Mouse (Mus musculus) kidney, adult 2 months (tissue): Measurements from ENCODE around the gene Ccin. TPM values are rescaled to one million over a fixed set of nuclear protein-coding genes. Genes with fewer than 3 reads are reported as not detected.

Experiments
- DNase-seq: peaks from one replicate; pipeline ENCODE4 v3.0.0; 2021
- H3K27ac ChIP-seq: fragments of 200-500 bp; 2 replicates; pipeline ENCODE4 v1.5.1; 2012; ENCODE audit warnings: low read depth, low read length, control low read depth, inconsistent platforms; ENCODE audit not compliant: insufficient read depth
- H3K27me3 ChIP-seq: fragments of 200-500 bp; replicated peaks from 2 replicates; pipeline ENCODE4 v1.6.1; 2012; ENCODE audit warnings: mild to moderate bottlenecking, moderate library complexity, low read length, inconsistent platforms; ENCODE audit not compliant: control insufficient read depth, insufficient read depth
- H3K36me3 ChIP-seq: fragments of 200-500 bp; 2 replicates; pipeline ENCODE4 v1.6.1; 2012; ENCODE audit warnings: mild to moderate bottlenecking, moderate library complexity, low read length, inconsistent platforms; ENCODE audit not compliant: control insufficient read depth, insufficient read depth
- H3K4me1 ChIP-seq: fragments of 200-500 bp; 2 replicates; pipeline ENCODE4 v1.6.1; 2011; ENCODE audit warnings: low read length; ENCODE audit not compliant: control insufficient read depth, insufficient read depth
- H3K4me3 ChIP-seq: fragments of 200-500 bp; 2 replicates; pipeline ENCODE4 v1.5.1; 2011; ENCODE audit warnings: mild to moderate bottlenecking, low read depth, low read length, control low read depth; ENCODE audit not compliant: insufficient read depth
- CTCF ChIP-seq: fragments of 200-500 bp; conservative IDR thresholded peaks from 2 replicates; pipeline ENCODE4 v1.5.1; 2011; ENCODE audit warnings: low read depth, mild to moderate bottlenecking, control low read depth, low read length, moderate library complexity, mixed read lengths; ENCODE audit not compliant: insufficient read depth, insufficient read length
- POLR2A ChIP-seq: fragments of 200-500 bp; IDR thresholded peaks from one replicate; pipeline ENCODE4 v1.6.1; 2011; ENCODE audit warnings: low read depth, low read length, control low read depth
- WGBS: fragments of 180-500 bp; shearing (Covaris S2); methylation state at CpG from one replicate; pipeline ENCODE4 v1.1.7; 2018; 5-methylcytosine and 5-hydroxymethylcytosine counted together
- polyA plus RNA-seq: library from polyadenylated mRNA; depleted of rRNA; stranded (reverse); fragments of >200 nt; gene quantifications from 2 replicates; pipeline ENCODE4 v1.2.3, GENCODE M21; 2012

The Ccin gene
- polyA plus RNA-seq, 1 experiment: 0.13 TPM

- 15% methylated on average over 11 of the region's 11 CpGs for WGBS
- no peak for DNase-seq
- Histone ChIP-seq H3K36me3 (no peaks in the 10 kb centered on the region), H3K4me1 (peaks cover 28% of the 10 kb centered on the region), H3K27ac (no peak overlapping the region), H3K4me3 (peak overlapping the region; percentile 89), H3K27me3 (no peaks in the 10 kb centered on the region)
- TF ChIP-seq POLR2A: no peak
- TF ChIP-seq CTCF: no peak
Measured at GRCm38 (mm10) chr4:44013391-44014070, 30.2 kb downstream of the Ccin start.

GRCm38 (mm10) chr4:44016071-44016470, 32.8 kb downstream of the Ccin start:
- H3K27ac ChIP-seq: no peak overlapping the region
- 51% methylated on average over 4 of the region's 4 CpGs for WGBS
- no peaks in the 10 kb centered on the region for H3K27me3 ChIP-seq
- H3K4me1 ChIP-seq: peaks cover 28% of the 10 kb centered on the region
- H3K36me3 ChIP-seq: peaks cover 2% of the 10 kb centered on the region; the same call in 1 of the 2 replicates
- H3K4me3 ChIP-seq: no peak overlapping the region
- TF ChIP-seq POLR2A (no peak), CTCF (no peak)
- DNase-seq: no peak

- WGBS: 52% methylated on average over 12 of the region's 12 CpGs
- TF ChIP-seq POLR2A (no peak), CTCF (no peak)
- no peak overlapping the region for H3K27ac ChIP-seq
- H3K4me1 ChIP-seq: peaks cover 27% of the 10 kb centered on the region
- no peak overlapping the region for H3K4me3 ChIP-seq
- no peaks in the 10 kb centered on the region for H3K27me3 ChIP-seq
- DNase-seq: peak; percentile 85
- H3K36me3 ChIP-seq: peaks cover 2% of the 10 kb centered on the region; the same call in 1 of the 2 replicates
Measured at GRCm38 (mm10) chr4:44016791-44017190, 33.5 kb downstream of the Ccin start.

GRCm38 (mm10) chr4:44022323-44022722, 39.0 kb downstream of the Ccin start:
- no peak for DNase-seq
- Histone ChIP-seq H3K36me3 (peaks cover 9% of the 10 kb centered on the region), H3K27me3 (no peaks in the 10 kb centered on the region), H3K27ac (no peak overlapping the region), H3K4me3 (no peak overlapping the region), H3K4me1 (no peaks in the 10 kb centered on the region; the same call in 1 of the 2 replicates)
- TF ChIP-seq CTCF (no peak), POLR2A (no peak)
- WGBS: 71% methylated on average over 4 of the region's 4 CpGs

GRCm38 (mm10) chr4:44022766-44023165, 39.5 kb downstream of the Ccin start:
- no peaks in the 10 kb centered on the region for H3K27me3 ChIP-seq
- H3K4me1 ChIP-seq: no peaks in the 10 kb centered on the region
- 87% methylated on average over 11 of the region's 11 CpGs for WGBS
- no peak overlapping the region for H3K27ac ChIP-seq
- TF ChIP-seq POLR2A: no peak
- no peak for TF ChIP-seq CTCF
- H3K36me3 ChIP-seq: peaks cover 9% of the 10 kb centered on the region
- H3K4me3 ChIP-seq: no peak overlapping the region
- DNase-seq: no peak

DNA sequence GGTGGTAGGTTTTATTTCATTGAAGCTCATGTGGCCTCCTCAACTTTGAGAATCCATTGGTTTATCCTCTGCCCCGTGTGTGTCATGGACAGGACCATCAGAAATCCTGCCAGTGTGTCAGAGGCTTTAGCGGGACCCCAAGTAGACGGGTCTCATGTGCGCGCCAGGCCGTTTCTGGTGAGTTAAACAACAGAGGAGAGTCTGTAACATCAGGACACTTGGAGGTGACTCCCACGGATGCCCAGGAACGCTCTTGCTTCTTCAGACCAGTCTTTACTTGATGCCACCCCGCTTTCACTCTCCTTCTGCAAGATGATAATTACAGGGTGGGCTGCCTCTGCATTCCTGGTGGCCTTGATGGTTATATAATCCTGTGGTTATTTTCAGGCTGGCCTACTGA, 40.4 kb downstream of the Ccin start:
- peaks cover 9% of the 10 kb centered on the region for H3K36me3 ChIP-seq
- TF ChIP-seq POLR2A: no peak
- TF ChIP-seq CTCF: no peak
- H3K4me3 ChIP-seq: no peak overlapping the region
- H3K4me1 ChIP-seq: no peaks in the 10 kb centered on the region
- no peak overlapping the region for H3K27ac ChIP-seq
- no peaks in the 10 kb centered on the region for H3K27me3 ChIP-seq
- no peak for DNase-seq
- WGBS: 82% methylated on average over 9 of the region's 9 CpGs

DNA sequence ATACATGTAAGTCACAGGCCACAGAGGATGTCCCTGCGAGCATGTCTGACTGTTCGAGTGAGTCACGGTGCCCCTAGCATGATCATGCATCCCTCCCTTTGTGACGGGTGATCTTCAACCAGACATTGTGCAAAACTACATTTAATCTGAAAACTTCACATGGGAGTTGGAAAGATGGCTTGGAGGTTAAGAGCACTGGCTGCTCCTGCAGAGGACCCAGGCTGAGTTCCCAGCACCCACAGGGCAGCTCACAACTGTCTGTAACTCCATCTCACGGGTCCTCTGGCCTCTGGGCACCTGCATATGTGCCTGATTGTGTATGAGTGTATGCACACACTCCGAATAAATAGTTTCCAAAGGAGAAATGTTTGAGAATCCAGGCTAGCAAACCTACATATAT, 41.0 kb downstream of the Ccin start:
- Histone ChIP-seq H3K27me3 (no peaks in the 10 kb centered on the region), H3K4me3 (no peak overlapping the region), H3K36me3 (peaks cover 9% of the 10 kb centered on the region), H3K27ac (no peak overlapping the region), H3K4me1 (no peaks in the 10 kb centered on the region)
- TF ChIP-seq CTCF (no peak), POLR2A (no peak)
- WGBS: 98% methylated on average over 6 of the region's 6 CpGs
- no peak for DNase-seq
